Mouse (Mus musculus): ENCODE measurements around the gene Me3.

Me3 gene

DNA sequence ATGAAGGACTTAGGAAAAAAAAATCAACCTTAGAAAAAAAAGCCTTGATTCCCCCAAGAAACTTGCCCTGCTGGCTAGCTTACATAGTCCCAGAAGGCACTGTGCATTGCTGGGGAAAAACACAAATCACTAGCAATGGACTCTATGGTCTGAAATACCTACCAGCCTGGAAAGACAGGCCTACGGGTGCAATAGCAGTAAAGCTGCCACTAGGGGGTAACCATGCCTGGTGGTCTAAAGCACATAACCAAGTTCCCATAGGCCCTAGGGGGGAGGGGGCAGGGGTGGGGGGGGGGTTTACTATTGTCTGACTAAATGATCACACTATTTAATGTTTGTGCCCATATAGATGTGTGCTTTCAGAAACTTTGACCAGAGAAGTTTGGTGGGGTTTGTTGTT lies 232.6 kb downstream of the Me3 start:
- in situ Hi-C loops (cut with MboI; ENCODE audit: unreplicated experiment in 2 of 2): no loop called here

DNA sequence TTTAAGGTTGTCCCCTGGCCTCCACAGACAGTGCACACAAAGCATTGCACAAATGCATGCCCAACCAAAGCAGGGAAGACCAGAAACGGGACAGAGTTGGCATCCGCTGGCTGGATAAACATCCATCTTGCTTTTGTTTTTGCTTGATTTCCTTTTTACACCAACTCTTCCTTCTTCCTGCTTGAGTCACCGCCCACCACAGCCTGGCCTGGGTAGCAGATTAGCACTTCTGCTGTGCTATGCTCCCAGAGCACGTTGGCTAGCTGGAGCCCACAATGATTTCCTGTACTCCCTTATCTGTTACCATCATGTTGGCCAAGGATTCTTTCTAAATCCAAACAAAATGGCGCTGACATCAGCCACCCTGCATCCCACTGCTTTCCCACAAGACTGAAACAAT lies 235.0 kb downstream of the Me3 start:
- in situ Hi-C loops (cut with MboI; ENCODE audit: unreplicated experiment in 2 of 2): no loop called here

GRCm38 (mm10) chr7:89879686-89880085 lies 247.5 kb downstream of the Me3 start:
- in situ Hi-C loops (cut with MboI; ENCODE audit: unreplicated experiment in 2 of 2): loop anchor here in 1 of 2 experiments (25.0 kb wide), 1 partner anchor 1333 kb away; no protein-coding TSS in a partner anchor

DNA sequence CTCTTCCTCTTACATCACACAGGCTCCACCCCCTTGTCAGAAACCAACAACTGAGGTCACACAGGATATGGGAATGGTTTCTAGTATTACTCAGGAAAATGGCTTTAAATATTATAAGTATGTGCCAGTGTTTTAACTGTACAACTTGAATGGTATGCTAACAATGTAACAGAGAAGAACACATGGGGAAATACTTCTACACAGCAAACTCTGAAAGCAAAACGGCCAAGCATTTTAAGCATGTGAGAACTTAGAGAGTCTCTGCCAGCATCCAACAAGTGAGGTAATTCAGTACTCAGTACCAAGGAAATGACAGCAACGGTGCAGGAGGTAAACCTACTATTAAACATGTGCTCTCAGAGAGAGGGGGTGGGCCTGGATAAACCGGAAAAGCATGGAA lies 252.4 kb downstream of the Me3 start:
- in situ Hi-C loops (cut with MboI; ENCODE audit: unreplicated experiment in 2 of 2): loop anchor here in 1 of 2 experiments (25.0 kb wide), 1 partner anchor 1328 kb away; no protein-coding TSS in a partner anchor

GRCm38 (mm10) chr7:89891412-89891811 lies 259.2 kb downstream of the Me3 start:
- in situ Hi-C loops (cut with MboI; ENCODE audit: unreplicated experiment in 2 of 2): loop anchor here in 1 of 2 experiments (25.0 kb wide), 1 partner anchor 1321 kb away; no protein-coding TSS in a partner anchor

DNA sequence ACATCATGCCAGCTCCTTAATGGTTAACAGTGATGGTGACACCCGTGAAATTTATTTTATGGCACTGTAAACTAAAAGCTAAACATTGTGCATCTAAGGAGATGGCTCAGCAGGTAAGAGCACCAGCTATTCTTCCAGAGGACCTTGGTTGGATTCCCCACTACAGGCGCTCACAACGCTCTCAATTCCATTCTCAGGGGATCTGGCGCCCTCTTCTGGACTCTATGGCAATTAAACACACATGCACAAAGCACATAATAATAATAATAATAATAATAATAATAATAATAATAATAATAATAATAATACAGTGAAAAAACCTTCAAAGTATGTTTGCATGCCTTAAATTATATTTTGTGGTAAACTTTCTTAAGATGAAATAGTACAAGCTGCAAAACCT lies 259.7 kb downstream of the Me3 start:
- in situ Hi-C loops (cut with MboI; ENCODE audit: unreplicated experiment in 2 of 2): loop anchor here in 1 of 2 experiments (25.0 kb wide), 1 partner anchor 1320 kb away; no protein-coding TSS in a partner anchor

GRCm38 (mm10) chr7:89903007-89903406 lies 270.8 kb downstream of the Me3 start:
- in situ Hi-C loops (cut with MboI; ENCODE audit: unreplicated experiment in 2 of 2): loop anchor here (5.0 to 25.0 kb wide), 5 partner anchors 58 to 1534 kb away; no protein-coding TSS in a partner anchor

DNA sequence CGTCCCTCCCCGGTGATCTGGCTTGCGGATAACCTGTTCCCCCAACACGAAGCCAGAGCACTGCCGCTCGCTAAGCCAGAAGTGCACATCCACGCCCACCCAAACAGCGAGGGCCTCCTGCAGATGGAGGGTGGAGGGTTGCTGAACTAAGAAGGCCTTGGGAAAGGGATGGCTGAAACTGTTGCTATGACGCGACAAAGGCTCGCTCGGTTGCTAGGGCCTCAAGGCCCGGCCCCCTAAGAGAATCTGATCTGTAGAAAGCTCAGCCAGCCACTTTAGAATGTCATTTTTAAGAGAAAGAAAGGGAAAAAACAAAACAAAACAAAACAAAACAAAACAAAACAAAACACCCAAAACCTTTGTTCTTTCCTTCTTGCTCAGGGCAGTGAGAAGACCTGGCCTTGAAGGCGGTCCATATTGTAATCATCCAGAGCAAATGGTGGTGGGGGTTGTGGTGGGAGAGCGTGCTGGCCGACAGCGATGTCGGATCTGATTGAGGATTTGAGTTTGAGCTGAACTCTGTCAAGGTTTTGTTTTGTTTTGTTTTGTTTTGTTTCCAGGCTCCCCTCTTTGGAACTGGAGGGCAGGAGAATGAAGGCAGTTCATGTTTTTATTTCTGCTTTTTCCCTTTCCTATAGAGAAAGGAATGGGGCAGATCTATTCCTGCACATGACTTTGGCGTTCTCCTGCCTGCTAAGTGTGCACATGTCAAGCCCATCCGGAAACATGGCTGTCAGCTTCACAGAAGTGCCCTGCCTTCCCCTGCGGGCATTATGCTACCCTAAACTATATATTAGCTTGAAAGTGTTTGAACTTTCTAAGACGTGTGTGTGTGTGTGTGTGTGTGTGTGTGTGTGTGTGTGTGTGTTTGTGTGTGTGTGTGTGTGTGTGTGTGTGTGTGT lies 271.5 kb downstream of the Me3 start, which contains the start of gene Ccdc81:
Ccdc81 (minus strand) TSS at position 188 of the 902 bp plus-strand sequence.
- in situ Hi-C loops (cut with MboI; ENCODE audit: unreplicated experiment in 2 of 2): loop anchor here (5.0 to 25.0 kb wide), 5 partner anchors 59 to 1534 kb away; no protein-coding TSS in a partner anchor
